Mouse (Mus musculus) cerebellum, adult 2 months (tissue): ENCODE results near the gene Plpp7. TPM values are rescaled to one million over a fixed set of nuclear protein-coding genes. Genes with fewer than 3 reads are reported as not detected.

Source experiments
- DNase-seq, 2 experiments: peaks; one replicate each; pipeline ENCODE4 v3.0.0; 2021
- H3K27ac ChIP-seq: fragments of 200-500 bp; 2 replicates; pipeline ENCODE4 v1.5.1; 2012; ENCODE audit warnings: low read length, control low read depth, inconsistent platforms; ENCODE audit not compliant: insufficient read depth
- H3K27me3 ChIP-seq: fragments of 200-500 bp; 2 replicates; pipeline ENCODE4 v1.6.1; 2012; ENCODE audit warnings: inconsistent platforms, mild to moderate bottlenecking, low read length, moderate library complexity; ENCODE audit not compliant: control insufficient read depth, insufficient read depth
- H3K4me1 ChIP-seq: fragments of 200-500 bp; 2 replicates; pipeline ENCODE4 v1.6.1; 2011; ENCODE audit warnings: low read length; ENCODE audit not compliant: control insufficient read depth, insufficient read depth
- H3K4me3 ChIP-seq: fragments of 200-500 bp; replicated peaks from 2 replicates; pipeline ENCODE3; 2011; ENCODE audit warnings: mild to moderate bottlenecking, low read depth, low read length, control low read depth; ENCODE audit not compliant: insufficient read depth
- CTCF ChIP-seq: fragments of 200-500 bp; IDR thresholded peaks from 2 replicates; pipeline ENCODE4 v1.5.1; 2011; ENCODE audit warnings: low read depth, mild to moderate bottlenecking, control low read depth, low read length, moderate library complexity, borderline replicate concordance; ENCODE audit not compliant: insufficient read depth
- POLR2A ChIP-seq: fragments of 200-500 bp; IDR thresholded peaks from 2 replicates; pipeline ENCODE4 v1.6.1; 2011; ENCODE audit warnings: low read length, control low read depth, borderline replicate concordance; ENCODE audit not compliant: insufficient read depth
- WGBS: fragments of 180-500 bp; shearing (Covaris S2); methylation state at CpG from one replicate; pipeline ENCODE4 v1.1.7; 2018; 5-methylcytosine and 5-hydroxymethylcytosine counted together
- polyA plus RNA-seq: library from polyadenylated mRNA; depleted of rRNA; stranded (reverse); fragments of >200 nt; gene quantifications from 2 replicates; pipeline ENCODE4 v1.2.3, GENCODE M21; 2012

Plpp7 gene
- polyA plus RNA-seq, 1 experiment, result 41.3 TPM

DNA sequence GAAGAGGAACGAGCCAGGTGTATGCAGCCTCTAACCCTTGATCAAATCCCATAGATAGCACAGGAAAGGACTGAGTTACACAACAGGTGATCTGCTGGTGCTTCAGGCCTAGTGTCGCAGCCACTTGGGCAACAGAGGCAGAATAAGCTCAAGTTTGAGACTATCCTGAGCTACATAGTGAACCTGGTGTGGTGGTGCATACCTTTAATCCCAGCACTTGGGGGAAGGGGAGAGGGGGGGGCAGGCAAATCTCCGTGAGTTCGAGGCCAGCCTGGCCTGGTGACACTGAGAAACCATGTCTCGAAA, 33.2 kb downstream of the Plpp7 start:
- WGBS, result 91% methylated on average over 5 of the region's 5 CpGs
- TF ChIP-seq POLR2A, result no peak
- TF ChIP-seq CTCF, result no peak
- no peaks in the 10 kb centered on the region for H3K4me1 ChIP-seq
- DNase-seq, result no peak
- no peaks in the 10 kb centered on the region for H3K27me3 ChIP-seq
- H3K27ac ChIP-seq, result no peak overlapping the region
- H3K4me3 ChIP-seq, result no peak overlapping the region

DNA sequence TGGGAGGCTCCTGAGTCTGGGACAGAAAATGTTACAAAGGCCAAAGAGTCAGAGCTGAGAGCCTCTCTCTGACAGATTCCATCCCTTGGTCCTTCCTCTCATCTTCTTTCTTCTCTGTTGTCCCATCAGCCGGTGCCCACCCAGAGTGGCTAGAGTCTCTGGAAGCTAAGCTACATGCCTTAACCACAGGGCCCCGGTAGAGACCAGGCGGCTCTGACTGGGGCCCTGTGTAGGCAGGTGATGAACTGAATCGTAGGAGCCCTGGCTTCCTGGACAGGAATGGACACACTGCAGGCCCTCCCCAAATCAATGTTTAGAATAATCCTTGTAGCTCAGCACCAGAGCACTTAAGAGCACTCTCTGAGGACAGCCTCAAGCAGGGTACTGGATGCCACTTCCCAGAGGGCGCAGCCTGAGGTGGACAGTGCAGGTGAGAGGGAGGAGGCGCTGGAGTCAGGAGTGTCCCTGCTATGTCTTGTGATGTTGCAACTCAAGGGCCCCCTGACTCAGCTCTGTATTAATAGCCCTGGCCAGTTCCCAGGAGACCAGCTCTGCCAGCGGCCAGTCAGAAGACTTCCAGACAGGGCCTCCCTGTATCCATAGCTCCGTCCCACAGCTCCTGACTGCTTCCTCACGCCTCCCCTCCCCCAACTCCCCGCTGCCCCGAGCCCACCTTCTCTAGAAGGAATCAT, 34.2 kb downstream of the Plpp7 start:
- 57% methylated on average over 11 of the region's 11 CpGs for WGBS
- no peak for DNase-seq
- Histone ChIP-seq H3K27ac (no peak overlapping the region), H3K4me3 (no peak overlapping the region), H3K4me1 (no peaks in the 10 kb centered on the region), H3K27me3 (no peaks in the 10 kb centered on the region)
- TF ChIP-seq POLR2A, result no peak
- TF ChIP-seq CTCF, result no peak

DNA sequence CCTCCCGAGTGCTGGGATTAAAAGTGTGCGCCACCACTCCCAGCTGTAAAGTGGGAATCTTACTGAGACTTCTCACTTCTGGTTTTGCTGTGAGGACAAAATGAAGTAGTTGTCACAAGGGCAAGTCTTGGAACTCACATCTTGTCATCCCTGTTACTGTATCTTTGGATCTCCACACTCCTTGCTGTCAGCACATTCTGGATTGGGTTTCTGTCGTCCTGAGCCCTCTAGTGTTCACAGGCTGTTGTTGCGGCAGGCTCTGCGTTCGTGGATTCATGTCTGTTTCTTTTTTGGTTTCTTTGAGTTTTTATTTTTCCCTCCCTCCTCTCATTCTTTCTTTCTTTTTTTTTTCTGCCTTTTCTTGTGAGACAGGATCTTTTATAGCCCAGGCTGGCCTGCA, 35.1 kb downstream of the Plpp7 start:
- H3K4me1 ChIP-seq, result no peaks in the 10 kb centered on the region
- WGBS, result 36% methylated on average over 6 of the region's 6 CpGs
- no peak overlapping the region for H3K4me3 ChIP-seq
- H3K27ac ChIP-seq, result no peak overlapping the region
- H3K27me3 ChIP-seq, result no peaks in the 10 kb centered on the region
- peak; percentile 60 to 61 for DNase-seq
- TF ChIP-seq POLR2A, result no peak
- peak; percentile 88 for TF ChIP-seq CTCF

DNA sequence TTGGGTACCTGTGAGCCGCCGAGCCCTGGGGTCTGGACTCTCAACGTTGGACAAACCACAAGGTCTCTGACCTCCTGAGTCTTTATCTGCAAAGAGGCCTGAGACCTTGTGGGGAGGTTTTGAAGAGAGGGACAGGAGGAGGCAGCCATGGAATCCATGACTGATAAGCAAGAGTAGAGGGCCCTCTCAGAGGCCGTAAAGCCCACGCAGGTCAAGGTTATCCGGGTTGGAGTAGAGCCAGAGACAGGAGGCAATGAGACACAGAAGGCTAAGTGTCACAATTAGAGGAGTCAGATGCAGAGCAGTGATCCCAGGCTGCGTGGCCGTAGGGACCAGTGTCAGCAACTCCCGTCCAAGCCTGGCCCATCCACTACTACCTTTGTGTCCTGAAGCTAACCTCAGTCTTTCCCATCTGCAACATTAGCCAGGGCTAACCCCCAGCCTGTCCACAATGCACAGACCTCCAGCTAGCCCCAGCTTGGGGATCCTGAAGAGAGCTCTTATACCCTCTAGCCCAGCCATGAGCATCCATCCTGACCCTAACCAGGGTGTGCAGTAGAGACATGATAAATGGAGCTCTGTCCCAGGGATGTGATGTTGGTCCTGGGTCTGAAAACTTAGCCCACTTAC, 36.0 kb downstream of the Plpp7 start:
- H3K27ac ChIP-seq, result no peak overlapping the region
- H3K4me1 ChIP-seq, result no peaks in the 10 kb centered on the region
- no peak overlapping the region for H3K4me3 ChIP-seq
- WGBS, result 92% methylated on average over 9 of the region's 9 CpGs
- no peaks in the 10 kb centered on the region for H3K27me3 ChIP-seq
- no peak for DNase-seq
- TF ChIP-seq POLR2A, result no peak
- TF ChIP-seq CTCF, result no peak

DNA sequence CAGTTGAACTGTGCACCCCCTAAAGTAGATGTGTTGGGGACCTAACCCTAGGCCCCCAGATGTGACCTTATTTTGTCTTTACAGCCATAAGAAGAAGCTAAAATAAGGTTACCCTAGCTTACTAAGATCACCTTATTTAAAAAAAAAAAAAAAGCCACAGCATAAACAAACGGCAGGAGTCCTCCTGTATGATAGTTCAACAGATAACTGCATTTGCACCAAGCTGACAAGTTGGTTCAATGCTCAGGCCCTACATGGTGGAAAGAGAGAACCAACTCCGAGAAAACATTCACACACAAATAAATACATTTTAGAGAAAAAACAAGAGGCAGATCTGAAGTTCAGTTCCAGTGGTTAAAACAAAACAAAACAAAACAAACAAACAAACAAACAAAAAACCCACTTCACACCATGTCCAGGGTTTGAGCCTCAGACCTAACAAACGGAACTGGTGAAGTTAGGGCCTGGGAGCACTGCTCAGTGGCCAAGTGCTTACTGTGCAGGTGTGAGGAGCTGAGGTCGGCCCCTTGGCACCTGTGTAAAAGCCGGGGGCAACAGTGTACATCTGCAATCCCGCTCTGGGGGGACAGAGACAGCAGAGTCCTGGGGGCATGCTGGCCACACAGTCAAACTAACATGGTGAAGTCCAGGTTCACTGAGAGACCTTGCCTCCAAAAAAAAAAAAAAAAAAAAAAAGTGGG, 36.7 kb downstream of the Plpp7 start:
- 68% methylated on average over 6 of the region's 6 CpGs for WGBS

DNA sequence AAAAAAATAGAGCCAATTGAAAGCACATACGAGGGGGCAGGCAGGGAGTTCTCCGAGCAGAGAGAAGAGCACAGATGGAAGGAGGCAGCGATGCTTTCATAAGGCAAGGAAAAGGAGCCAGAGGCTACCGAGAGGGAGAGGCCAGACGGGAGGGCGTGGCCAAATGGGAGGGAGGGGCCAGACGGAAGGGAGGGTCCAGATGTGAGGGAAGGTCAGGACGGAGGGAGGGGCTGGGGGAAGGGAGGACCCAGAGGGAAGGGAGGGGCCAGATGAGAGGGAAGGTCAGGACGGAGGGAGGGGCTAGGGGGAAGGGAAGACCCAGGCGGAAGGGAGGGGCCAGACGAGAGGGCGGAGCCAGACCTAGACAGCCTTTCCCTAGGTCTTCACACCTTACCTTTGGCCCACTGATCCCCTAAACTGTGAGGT, 37.3 kb downstream of the Plpp7 start:
- TF ChIP-seq CTCF (no peak), POLR2A (no peak)
- H3K4me1 ChIP-seq, result no peaks in the 10 kb centered on the region
- no peak for DNase-seq
- H3K27ac ChIP-seq, result no peak overlapping the region
- H3K27me3 ChIP-seq, result no peaks in the 10 kb centered on the region
- 6% methylated on average over 12 of the region's 12 CpGs for WGBS
- H3K4me3 ChIP-seq, result no peak overlapping the region

More for the DNA sequence above, 36.7 kb downstream of the Plpp7 start:
- no peak for TF ChIP-seq POLR2A
- no peak for TF ChIP-seq CTCF
- Histone ChIP-seq H3K4me3 (no peak overlapping the region), H3K27ac (no peak overlapping the region), H3K27me3 (no peaks in the 10 kb centered on the region), H3K4me1 (no peaks in the 10 kb centered on the region)
- no peak for DNase-seq

DNA sequence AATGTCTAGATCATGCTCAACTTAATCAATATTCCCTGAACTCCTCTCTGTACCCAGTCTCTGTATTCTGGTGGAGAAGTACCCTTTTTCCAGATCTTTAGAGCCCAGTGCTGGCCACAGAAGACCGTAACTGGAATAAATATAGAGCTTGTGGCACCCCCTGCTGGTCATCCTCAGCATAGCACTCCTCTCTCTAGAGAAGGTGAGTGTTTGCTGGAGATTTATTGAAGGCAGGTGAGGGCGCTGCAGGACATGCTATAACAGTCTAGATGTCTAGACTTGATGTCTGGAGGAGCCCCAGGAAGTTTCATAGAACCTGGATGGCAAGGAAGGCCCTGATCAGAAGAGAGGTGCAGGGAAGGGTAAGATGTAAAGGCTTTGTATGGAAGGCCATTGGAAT, 38.7 kb downstream of the Plpp7 start:
- Histone ChIP-seq H3K27ac (no peak overlapping the region), H3K4me3 (no peak overlapping the region), H3K27me3 (no peaks in the 10 kb centered on the region), H3K4me1 (no peaks in the 10 kb centered on the region)
- TF ChIP-seq POLR2A, result no peak
- peak; percentile 93 for TF ChIP-seq CTCF
- peak; percentile 90 to 96 for DNase-seq
- WGBS, result 2% methylated on average over 2 of the region's 2 CpGs

DNA sequence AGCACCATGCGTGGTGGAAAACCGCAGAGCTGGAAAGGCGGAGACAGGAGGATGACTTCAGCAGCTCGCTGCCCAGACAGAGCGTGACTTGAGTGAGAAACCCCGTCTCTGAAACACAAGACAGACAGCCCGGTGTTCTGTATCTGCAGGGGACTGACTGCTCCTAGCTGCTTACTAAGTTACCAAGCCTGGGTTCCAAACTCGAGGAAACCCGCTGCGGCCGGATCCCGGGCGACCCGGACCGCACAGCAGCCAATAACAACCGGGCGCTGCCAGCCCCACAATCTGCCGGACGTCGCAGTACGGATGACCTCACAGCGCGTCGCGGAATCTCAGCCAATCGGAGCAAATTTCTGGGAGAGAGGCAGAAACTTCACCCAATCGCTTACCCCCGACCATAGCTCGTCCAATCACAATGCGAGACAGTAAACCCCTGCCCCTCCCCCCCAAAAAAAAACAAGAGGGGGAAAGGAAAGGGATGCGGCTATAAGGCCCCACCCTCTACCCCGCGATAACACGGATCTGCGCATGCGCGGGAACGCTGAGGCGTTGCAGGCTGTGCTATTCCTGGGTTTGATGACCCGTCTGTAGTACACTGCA, 42.4 kb downstream of the Plpp7 start:
- TF ChIP-seq CTCF, result no peak
- peak; percentile 97 for TF ChIP-seq POLR2A
- peak overlapping the region; percentile 89 for H3K4me3 ChIP-seq
- H3K27ac ChIP-seq, result peak overlapping the region; percentile 75
- no peaks in the 10 kb centered on the region for H3K27me3 ChIP-seq
- no peaks in the 10 kb centered on the region for H3K4me1 ChIP-seq
- under 1% methylated on average over 40 of the region's 40 CpGs for WGBS
- DNase-seq, result peak; percentile 98 to 99
